Mouse (Mus musculus) telencephalon, adult 2 months (tissue): ENCODE measurements around the gene Nek11.
"Not testable (repeated sequence)": the region's sequence is repeated elsewhere in the genome, so short reads cannot be mapped to it uniquely, and the experiment has no call there.

ENCODE experiments used
- DNase-seq: peaks from one replicate; pipeline ENCODE4 v3.0.0-alpha.2; 2011; ENCODE audit warnings: low read depth, low spot score

Gene Nek11

DNA sequence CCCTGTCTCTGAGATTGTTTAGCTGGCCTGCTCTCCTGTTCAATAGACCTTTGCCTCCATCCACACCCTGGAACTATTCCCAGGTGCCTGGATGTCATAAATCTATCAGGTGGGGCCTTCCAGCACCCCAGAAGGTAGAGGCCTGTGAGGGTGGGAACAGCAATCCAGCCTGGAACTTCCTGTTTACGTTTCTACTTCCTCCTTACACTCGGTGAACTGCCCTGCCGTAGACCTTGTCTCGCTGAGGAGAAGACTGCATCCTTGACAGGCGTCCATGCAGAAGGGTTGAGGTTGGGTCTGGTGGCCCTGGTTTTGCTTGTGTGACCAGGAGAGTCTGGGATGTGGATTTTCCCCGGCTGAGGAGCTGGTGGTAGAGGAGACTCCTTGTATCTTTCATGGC, 256.1 kb downstream of the Nek11 start:
- DNase-seq: no peak

GRCm38 (mm10) chr9:105136404-105136803, 258.9 kb downstream of the Nek11 start:
- DNase-seq: no peak

DNA sequence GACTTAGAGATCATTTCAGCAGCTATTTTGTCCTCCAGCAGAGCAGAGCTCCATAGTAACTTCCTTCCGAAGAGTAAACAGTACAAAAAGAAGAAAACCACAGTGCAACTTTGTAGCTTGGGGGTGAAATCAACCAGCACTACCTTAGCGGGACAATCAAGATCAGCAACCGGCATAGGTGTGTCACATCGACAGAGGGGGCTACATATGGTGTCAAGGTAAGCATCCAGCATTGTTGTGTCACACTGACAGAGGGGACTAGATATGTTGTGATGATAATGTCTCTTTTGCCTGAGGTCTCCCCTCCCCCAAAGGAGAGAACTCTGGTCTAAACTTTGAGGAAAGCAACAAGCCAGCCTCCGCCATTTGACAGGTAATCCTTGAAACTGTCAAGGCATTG, 260.8 kb downstream of the Nek11 start:
- DNase-seq: no peak

DNA sequence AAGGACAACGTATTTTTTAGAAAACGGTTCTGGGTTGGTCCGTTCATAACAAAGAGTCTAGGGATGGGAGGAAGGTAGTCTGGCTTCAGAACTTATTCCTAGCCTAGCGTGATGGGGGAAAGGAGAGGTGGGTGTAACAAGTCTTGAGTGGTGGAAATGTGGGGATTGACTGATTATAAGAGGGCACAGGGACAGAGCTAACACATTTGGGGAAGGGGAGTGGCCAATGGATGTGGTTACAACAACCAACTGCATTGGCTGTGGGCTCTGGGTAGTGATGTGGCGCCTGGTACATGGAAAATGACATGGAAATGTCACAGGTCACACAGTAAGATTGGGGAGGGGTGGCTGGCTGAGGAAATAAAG, 263.3 kb downstream of the Nek11 start:
- DNase-seq: no peak

- peak; percentile 92 for DNase-seq
Measured at GRCm38 (mm10) chr9:105131253-105132001, 263.9 kb downstream of the Nek11 start, which contains the start of gene Nudt16. Gene Nudt16, minus strand, starts transcription at chr9:105131824.

DNA sequence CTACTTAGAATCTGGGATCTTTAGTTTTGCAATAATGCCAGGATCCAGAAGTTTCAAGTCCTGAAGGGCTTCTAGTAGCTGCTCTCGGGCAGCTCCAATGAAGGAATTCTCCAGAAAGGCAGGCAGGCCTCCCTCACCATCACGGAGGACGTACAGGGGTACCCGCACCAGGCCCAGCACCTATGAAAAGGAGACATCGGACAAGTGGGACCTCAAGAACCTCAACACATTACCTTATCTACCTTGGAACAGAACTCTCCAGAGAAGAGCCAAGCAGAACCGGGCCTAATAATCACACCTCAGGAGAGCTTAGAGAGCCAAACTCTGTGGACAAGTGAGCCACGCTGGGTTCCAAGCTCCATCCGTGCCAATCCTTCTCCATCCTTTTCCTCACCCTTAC, 265.0 kb downstream of the Nek11 start:
- no peak for DNase-seq

DNA sequence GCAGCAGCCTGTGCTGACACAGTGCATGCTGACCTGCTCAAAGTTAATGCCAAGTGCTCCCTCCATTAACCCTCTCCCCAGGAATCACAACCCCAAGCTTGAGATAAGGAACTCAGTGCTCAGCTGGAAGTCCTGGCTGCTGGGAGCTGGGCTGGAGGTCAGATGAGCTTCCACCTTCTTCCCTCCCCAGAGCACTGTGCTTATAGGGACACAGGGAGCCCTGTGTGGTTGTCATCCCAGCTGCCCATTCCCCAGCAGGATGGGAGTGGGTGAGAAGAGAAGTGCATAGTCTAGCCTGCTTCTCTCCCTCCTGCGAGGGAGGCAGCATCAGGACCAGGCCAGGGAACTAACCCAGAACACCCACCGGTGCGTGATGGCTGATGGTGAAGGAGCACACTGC, 270.1 kb downstream of the Nek11 start:
- not testable (repeated sequence) for DNase-seq
